Mouse (Mus musculus): ENCODE measurements around the gene Pnkp. TPM values are rescaled to one million over a fixed set of nuclear protein-coding genes. Genes with fewer than 3 reads are reported as not detected.
A peak's percentile ranks its signal among the peaks of the same experiment; 100 is the strongest.

Pnkp gene
- total and polyA plus RNA-seq, 3 experiments, result 14.8 to 41.6 (median 22.2) TPM

- TF ChIP-seq BHLHE40 (IDR thresholded peaks at IDR 0.05; ENCODE audit: low read depth, low read length) (peak; percentile 27; the same call in 1 of the 2 replicates), RCOR1 (conservative IDR thresholded peaks at IDR 0.05; ENCODE audit: low read depth, low read length) (no peak), MXI1 (IDR thresholded peaks at IDR 0.05; ENCODE audit: low read depth, low read length) (peak; percentile 74), MAFK (IDR thresholded peaks at IDR 0.05; ENCODE audit: insufficient replicate concordance, low read length) (no peak)
Measured at GRCm38 (mm10) chr7:44818751-44819235, 38.1 kb upstream of the Pnkp start (continued).

- Histone ChIP-seq H3K79me2 (replicated peaks; ENCODE audit: control insufficient read depth, extremely low read depth, insufficient read depth, poor library complexity, severe bottlenecking) (peaks cover 87% of the 10 kb centered on the region), H3K9ac (ENCODE audit: insufficient read depth, low read depth) (peak overlapping the region; percentile 93), H3K4me1 (ENCODE audit: control insufficient read depth in 1 of 2, insufficient read depth in 2 of 2) (peaks cover 23 to 51% of the 10 kb centered on the region in 2 experiments), H3K27me3 (replicated peaks) (no peaks in the 10 kb centered on the region), H3K4me3 (replicated peaks in 1 of 3; ENCODE audit: low read depth in 2 of 3, low read length in 2 of 3, poor library complexity in 1 of 3) (peak overlapping the region; percentile 62 to 89 (median 67)), H3K4me2 (ENCODE audit: insufficient read depth, low read depth, poor library complexity, severe bottlenecking) (peak overlapping the region; percentile 95), H3K27ac (ENCODE audit: insufficient read depth, low read depth) (peak overlapping the region; percentile 92), H3K9me3 (replicated peaks; ENCODE audit: low read length) (no peaks in the 10 kb centered on the region), H3K36me3 (replicated peaks in 1 of 2; ENCODE audit: control insufficient read depth in 1 of 2, insufficient read depth in 1 of 2, low read length in 1 of 2) (peaks cover 8 to 53% of the 10 kb centered on the region in 2 experiments)
- no peak for DNase-seq (ENCODE audit: extremely low read depth)
- in situ Hi-C loops (cut with MboI; ENCODE audit: low pct_ligation_motif_present, low pct_unique_long_range_greater_than_20kb, low sequenced_read_pairs) (no loop called here), dilution Hi-C loops (cut with MboI; ENCODE audit: extremely low pct_ligation_motif_present, extremely low pct_unique_long_range_greater_than_20kb, low sequenced_read_pairs) (no loop called here)
- no peak for TF ChIP-seq CHD2 (IDR thresholded peaks at IDR 0.05; ENCODE audit: low read length)
- TF ChIP-seq USF1 (IDR thresholded peaks at IDR 0.05; ENCODE audit: low read depth, low read length), result no peak
- TF ChIP-seq GABPA (IDR thresholded peaks at IDR 0.05; ENCODE audit: insufficient replicate concordance, low read depth, low read length), result no peak
- no peak for TF ChIP-seq TCF12 (IDR thresholded peaks at IDR 0.05; ENCODE audit: low read depth, low read length)
- TF ChIP-seq ELF1 (IDR thresholded peaks at IDR 0.05; ENCODE audit: low read depth, low read length), result no peak
- no peak for TF ChIP-seq BHLHE40 (IDR thresholded peaks at IDR 0.05; ENCODE audit: low read depth, low read length)
- no peak for TF ChIP-seq CHD1 (IDR thresholded peaks at IDR 0.05; ENCODE audit: low read depth, low read length)
- TF ChIP-seq RCOR1 (conservative IDR thresholded peaks at IDR 0.05; ENCODE audit: low read depth, low read length), result no peak
- TF ChIP-seq USF2 (conservative IDR thresholded peaks at IDR 0.05; ENCODE audit: low read depth, low read length), result no peak
- TF ChIP-seq ZKSCAN1 (IDR thresholded peaks at IDR 0.05; ENCODE audit: borderline replicate concordance, low read depth, low read length), result no peak
- TF ChIP-seq SMC3 (IDR thresholded peaks at IDR 0.05; ENCODE audit: low read depth, low read length), result no peak
Measured at GRCm38 (mm10) chr7:44819391-44819790, 37.5 kb upstream of the Pnkp start.

GRCm38 (mm10) chr7:44819863-44820262, 37.1 kb upstream of the Pnkp start:
- in situ Hi-C loops (cut with MboI; ENCODE audit: low pct_ligation_motif_present, low pct_unique_long_range_greater_than_20kb, low sequenced_read_pairs) (no loop called here), dilution Hi-C loops (cut with MboI; ENCODE audit: extremely low pct_ligation_motif_present, extremely low pct_unique_long_range_greater_than_20kb, low sequenced_read_pairs) (no loop called here)
- Histone ChIP-seq H3K4me1 (ENCODE audit: control insufficient read depth in 1 of 2, insufficient read depth in 2 of 2) (peaks cover 21 to 51% of the 10 kb centered on the region in 2 experiments), H3K4me3 (replicated peaks in 1 of 3; ENCODE audit: low read depth in 2 of 3, low read length in 2 of 3, poor library complexity in 1 of 3) (peak overlapping the region; percentile 62 to 89 (median 67)), H3K4me2 (ENCODE audit: insufficient read depth, low read depth, poor library complexity, severe bottlenecking) (peak overlapping the region; percentile 95), H3K27me3 (replicated peaks) (no peaks in the 10 kb centered on the region), H3K36me3 (replicated peaks in 1 of 2; ENCODE audit: control insufficient read depth in 1 of 2, insufficient read depth in 1 of 2, low read length in 1 of 2) (peaks cover 3 to 50% of the 10 kb centered on the region in 2 experiments), H3K27ac (ENCODE audit: insufficient read depth, low read depth) (peak overlapping the region; percentile 92), H3K79me2 (replicated peaks; ENCODE audit: control insufficient read depth, extremely low read depth, insufficient read depth, poor library complexity, severe bottlenecking) (peaks cover 90% of the 10 kb centered on the region), H3K9ac (ENCODE audit: insufficient read depth, low read depth) (peak overlapping the region; percentile 93), H3K9me3 (replicated peaks; ENCODE audit: low read length) (no peaks in the 10 kb centered on the region)
- no peak for DNase-seq (ENCODE audit: extremely low read depth)
- TF ChIP-seq KAT2A (IDR thresholded peaks at IDR 0.05; ENCODE audit: insufficient replicate concordance, low read length) (no peak), JUN (IDR thresholded peaks at IDR 0.05; ENCODE audit: insufficient read depth, low read depth, low read length) (no peak), TCF12 (IDR thresholded peaks at IDR 0.05; ENCODE audit: low read depth, low read length) (no peak), EP300 (IDR thresholded peaks at IDR 0.05; ENCODE audit: low read length) (no peak), MXI1 (IDR thresholded peaks at IDR 0.05; ENCODE audit: low read depth, low read length) (0 out of 2 replicates have a peak, but pooled peaks have one; percentile 70), ETS1 (conservative IDR thresholded peaks at IDR 0.05; ENCODE audit: low read depth, low read length) (no peak), MAX (IDR thresholded peaks at IDR 0.05; ENCODE audit: low read length) (peak; percentile 61; the same call in 1 of the 2 replicates), ELF1 (IDR thresholded peaks at IDR 0.05; ENCODE audit: low read depth, low read length) (no peak), SIN3A (IDR thresholded peaks at IDR 0.05; ENCODE audit: low read length) (peak; percentile 31; the same call in 1 of the 2 replicates), MYC (IDR thresholded peaks at IDR 0.05; ENCODE audit: low read depth, low read length) (peak; percentile 58; the same call in 1 of the 2 replicates), RCOR1 (conservative IDR thresholded peaks at IDR 0.05; ENCODE audit: low read depth, low read length) (no peak)
